ENCODE assay signal across 21 mouse cellular contexts in the genomic region with DNA sequence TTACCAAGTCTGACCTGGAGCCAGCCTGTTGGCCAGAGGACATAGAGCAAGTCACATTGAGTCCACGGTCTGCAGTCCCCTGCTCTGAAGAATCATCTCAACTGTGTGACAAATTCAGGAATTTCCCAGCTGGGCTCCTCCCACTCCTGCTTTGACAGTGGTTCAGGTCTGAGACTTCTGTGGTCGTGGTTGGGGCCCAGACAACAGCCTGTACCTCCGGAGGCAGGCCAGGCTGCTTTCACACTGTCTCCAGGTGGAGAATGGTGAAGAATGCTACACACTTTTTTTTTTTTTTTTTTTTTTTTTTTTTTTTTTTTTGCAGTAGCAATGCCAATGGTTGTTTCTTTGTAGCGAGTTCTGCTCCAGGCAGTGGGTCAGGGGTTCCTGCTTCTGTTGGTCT.
"Had no signal": no experiment of that assay in that cellular context is flagged by ENCODE, and none has a peak within 500 bp of the region (broad histone marks: within the 10 kb centered on the region; RNA-seq: fewer than 3 reads in every experiment).

No protein-coding gene starts in this region.

- H3K36me3 ChIP-seq: liver, embryonic 13.5 days; liver, embryonic 15.5 days; lung, embryonic 15.5 days; midbrain, embryonic 13.5 days; midbrain, embryonic 15.5 days; neural tube, embryonic 12.5 days had no signal

- H3K9ac ChIP-seq: liver, embryonic 13.5 days; liver, embryonic 15.5 days; liver, postnatal 0 days; lung, embryonic 15.5 days; midbrain, embryonic 13.5 days; midbrain, embryonic 15.5 days; neural tube, embryonic 12.5 days had no signal

- H3K4me3 ChIP-seq: liver, embryonic 13.5 days; liver, embryonic 15.5 days; lung, embryonic 15.5 days; megakaryocyte, embryonic 14.5 days; midbrain, embryonic 13.5 days; midbrain, embryonic 15.5 days; neural tube, embryonic 12.5 days had no signal

- H3K9me3 ChIP-seq: liver, embryonic 13.5 days; liver, embryonic 15.5 days; lung, embryonic 15.5 days; midbrain, embryonic 15.5 days; neural tube, embryonic 12.5 days had no signal

- H3K27ac ChIP-seq: liver, embryonic 13.5 days; liver, embryonic 15.5 days; lung, embryonic 15.5 days; macrophage; midbrain, embryonic 13.5 days; midbrain, embryonic 15.5 days; neural tube, embryonic 12.5 days had no signal

- H3K4me1 ChIP-seq: liver, embryonic 13.5 days; liver, embryonic 15.5 days; lung, embryonic 15.5 days; midbrain, embryonic 15.5 days; neural tube, embryonic 12.5 days had no signal

- ATAC-seq: liver, postnatal 0 days; lung, postnatal 0 days; midbrain, embryonic 13.5 days; midbrain, embryonic 15.5 days had no signal

- DNase-seq: liver, embryonic 13.5 days; liver, postnatal 0 days; lung, adult 2 months; lung, postnatal 14 days; lung, postnatal 36 days; retina, postnatal 1 day; right cerebral cortex, adult 18-20 months; right cerebral cortex, postnatal 25 days; right cerebral cortex, postnatal 4 days; spleen, adult 18-20 months; thymus, adult 2 months; thymus, postnatal 25 days; thymus, postnatal 4 days had no signal
